22 mouse cellular contexts compared by ENCODE assay signal in genomic region chr16:21256514-21257305, GRCm38 (mm10). TPM values are rescaled to one million over a fixed set of nuclear protein-coding genes. Genes with fewer than 3 reads are reported as not detected.
DNase-seq lines count a peak whose midpoint lies in the region; ATAC-seq and TF ChIP-seq lines count a peak whose summit lies in the region.
"Had no signal": no experiment of that assay in that cellular context is flagged by ENCODE, and none has a peak within 500 bp of the region (broad histone marks: within the 10 kb centered on the region; RNA-seq: fewer than 3 reads in every experiment).

No protein-coding gene starts in this region.

- TF ChIP-seq CTCF in heart, adult 2 months (IDR thresholded peaks at IDR 0.05): no peak
- no peak for TF ChIP-seq CTCF in intestine, postnatal 0 days (IDR thresholded peaks at IDR 0.05; ENCODE audit: low read depth)

- H3K79me2 ChIP-seq in heart, adult 2 months (replicated peaks; ENCODE audit: control insufficient read depth, insufficient read depth, low read length): no peaks in the 10 kb centered on the region

- ATAC-seq in heart, embryonic 14.5 days (ENCODE audit: insufficient number of reproducible peaks, insufficient read depth, low FRiP score, low read depth): no peak
- peak; percentile 31; the same call in 1 of the 2 replicates for ATAC-seq in intestine, embryonic 15.5 days
- ATAC-seq in intestine, postnatal 0 days: no peak
- ATAC-seq in intestine, embryonic 16.5 days: 0 out of 2 replicates have a peak, but pooled peaks have one; percentile 14
- ATAC-seq in frontal cortex, adult (ENCODE audit: low TSS enrichment): no peak
- no peak for ATAC-seq in forebrain, embryonic 14.5 days
- ATAC-seq: forebrain, postnatal 0 days; hindbrain, postnatal 0 days had no signal

- H3K9me3 ChIP-seq in heart, embryonic 14.5 days (ENCODE audit: control insufficient read depth, low read length): no peaks in the 10 kb centered on the region
- no peaks in the 10 kb centered on the region for H3K9me3 ChIP-seq in intestine, embryonic 15.5 days
- no peaks in the 10 kb centered on the region for H3K9me3 ChIP-seq in intestine, postnatal 0 days (ENCODE audit: control insufficient read depth)
- no peaks in the 10 kb centered on the region for H3K9me3 ChIP-seq in intestine, embryonic 16.5 days (ENCODE audit: control insufficient read depth, low read length)
- H3K9me3 ChIP-seq in forebrain, embryonic 14.5 days (replicated peaks; ENCODE audit: control insufficient read depth, low read length): no peaks in the 10 kb centered on the region
- H3K9me3 ChIP-seq: embryonic facial prominence, embryonic 12.5 days; forebrain, embryonic 12.5 days; hindbrain, embryonic 13.5 days had no signal

- intact Hi-C loops in heart, adult 2 months (cut with DNase I): no loop called here

- H3K27ac ChIP-seq in heart, embryonic 14.5 days (replicated peaks in 1 of 2; ENCODE audit: control insufficient read depth in 1 of 2, insufficient read depth in 1 of 2, low read depth in 2 of 2, low read length in 2 of 2): peak overlapping the region; percentile 14 to 31; a peak in 3 of 4 replicates
- no peak overlapping the region for H3K27ac ChIP-seq in heart, adult 2 months
- H3K27ac ChIP-seq in intestine, embryonic 15.5 days: no peak overlapping the region
- no peak overlapping the region for H3K27ac ChIP-seq in intestine, postnatal 0 days (ENCODE audit: low read depth, low read length)
- H3K27ac ChIP-seq in intestine, embryonic 16.5 days (ENCODE audit: low read length): no peak overlapping the region
- H3K27ac ChIP-seq in forebrain, embryonic 14.5 days (ENCODE audit: low read depth, low read length): no peak overlapping the region
- H3K27ac ChIP-seq: embryonic facial prominence, embryonic 12.5 days; forebrain, embryonic 12.5 days; hindbrain, embryonic 13.5 days; hindbrain, postnatal 0 days had no signal

- no peak for DNase-seq in heart, adult 2 months
- peak; percentile 63 for DNase-seq in MEL-GATA-1-ER (ENCODE audit: extremely low read depth, low read depth)
- no peak for DNase-seq in forebrain, embryonic 14.5 days (ENCODE audit: low spot score)
- DNase-seq: adrenal gland, postnatal 10 days; cerebellum, adult 11 months; cerebellum, adult 8-10 months; cerebellum, postnatal 14 days; embryo, embryonic 11 days; forebrain, postnatal 0 days; gastrocnemius, postnatal 14 days; kidney, adult 8-10 months had no signal

- H3K4me2 ChIP-seq in heart, embryonic 14.5 days (ENCODE audit: low read length): no peak overlapping the region
- H3K4me2 ChIP-seq in intestine, embryonic 15.5 days (replicated peaks): no peak overlapping the region
- H3K4me2 ChIP-seq in intestine, postnatal 0 days (replicated peaks; ENCODE audit: low read depth): no peak overlapping the region
- no peak overlapping the region for H3K4me2 ChIP-seq in intestine, embryonic 16.5 days (ENCODE audit: low read depth, low read length)
- H3K4me2 ChIP-seq in forebrain, embryonic 14.5 days (ENCODE audit: low read length): no peak overlapping the region
- H3K4me2 ChIP-seq: embryonic facial prominence, embryonic 12.5 days; forebrain, embryonic 12.5 days; hindbrain, embryonic 13.5 days had no signal

- TF ChIP-seq POLR2A in heart, adult 2 months (IDR thresholded peaks at IDR 0.05; ENCODE audit: insufficient read depth, low read depth, low read length): no peak

- no peaks in the 10 kb centered on the region for H3K27me3 ChIP-seq in heart, embryonic 14.5 days (ENCODE audit: control insufficient read depth, insufficient read depth, low read length)
- no peaks in the 10 kb centered on the region for H3K27me3 ChIP-seq in heart, adult 2 months (ENCODE audit: control insufficient read depth, insufficient read depth, low read length)
- no peaks in the 10 kb centered on the region for H3K27me3 ChIP-seq in intestine, embryonic 15.5 days (replicated peaks)
- no peaks in the 10 kb centered on the region for H3K27me3 ChIP-seq in intestine, postnatal 0 days (replicated peaks; ENCODE audit: control insufficient read depth, insufficient read depth, low read length)
- no peaks in the 10 kb centered on the region for H3K27me3 ChIP-seq in intestine, embryonic 16.5 days (replicated peaks; ENCODE audit: control insufficient read depth, insufficient read depth, low read length)
- H3K27me3 ChIP-seq in forebrain, embryonic 14.5 days (replicated peaks; ENCODE audit: control insufficient read depth, insufficient read depth, low read length): no peaks in the 10 kb centered on the region
- H3K27me3 ChIP-seq: CH12.LX; embryonic facial prominence, embryonic 12.5 days had no signal

- no peaks in the 10 kb centered on the region for H3K36me3 ChIP-seq in heart, embryonic 14.5 days (ENCODE audit: control insufficient read depth, insufficient read depth, low read length)
- no peaks in the 10 kb centered on the region for H3K36me3 ChIP-seq in heart, adult 2 months (ENCODE audit: control insufficient read depth, insufficient read depth, low read length)
- H3K36me3 ChIP-seq in intestine, embryonic 15.5 days: no peaks in the 10 kb centered on the region
- H3K36me3 ChIP-seq in intestine, postnatal 0 days (ENCODE audit: control insufficient read depth, insufficient read depth): no peaks in the 10 kb centered on the region
- no peaks in the 10 kb centered on the region for H3K36me3 ChIP-seq in intestine, embryonic 16.5 days (ENCODE audit: control insufficient read depth, insufficient read depth, low read length)
- no peaks in the 10 kb centered on the region for H3K36me3 ChIP-seq in forebrain, embryonic 14.5 days (ENCODE audit: control insufficient read depth, insufficient read depth, low read length)
- H3K36me3 ChIP-seq: embryonic facial prominence, embryonic 12.5 days; forebrain, embryonic 12.5 days; hindbrain, embryonic 13.5 days had no signal

- WGBS in heart, embryonic 14.5 days: 72% methylated on average over 12 of the region's 12 CpGs
- WGBS in heart, adult 2 months: 78% methylated on average over 12 of the region's 12 CpGs
- 71% methylated on average over 12 of the region's 12 CpGs for WGBS in intestine, embryonic 15.5 days
- 66% methylated on average over 12 of the region's 12 CpGs for WGBS in intestine, postnatal 0 days
- 70% methylated on average over 12 of the region's 12 CpGs for WGBS in intestine, embryonic 16.5 days
- WGBS in forebrain, embryonic 14.5 days: 92% methylated on average over 12 of the region's 12 CpGs

- H3K4me3 ChIP-seq in heart, embryonic 14.5 days (ENCODE audit: control insufficient read depth in 1 of 2, insufficient read depth in 1 of 2, low read depth in 1 of 2, low read length in 2 of 2): no peak overlapping the region
- H3K4me3 ChIP-seq in heart, adult 2 months: no peak overlapping the region
- no peak overlapping the region for H3K4me3 ChIP-seq in intestine, embryonic 15.5 days (replicated peaks)
- no peak overlapping the region for H3K4me3 ChIP-seq in intestine, postnatal 0 days (ENCODE audit: low read depth, low read length)
- no peak overlapping the region for H3K4me3 ChIP-seq in intestine, embryonic 16.5 days (ENCODE audit: low read length)
- H3K4me3 ChIP-seq in forebrain, embryonic 14.5 days (ENCODE audit: low read depth, low read length): no peak overlapping the region
- H3K4me3 ChIP-seq: embryonic facial prominence, embryonic 12.5 days; forebrain, embryonic 12.5 days; hindbrain, embryonic 13.5 days had no signal

- TF ChIP-seq EP300 in heart, adult 2 months (IDR thresholded peaks at IDR 0.05; ENCODE audit: insufficient read depth, low read depth, low read length): no peak

- peaks cover 16 to 17% of the 10 kb centered on the region in 2 experiments for H3K4me1 ChIP-seq in heart, embryonic 14.5 days (ENCODE audit: control insufficient read depth in 2 of 2, insufficient read depth in 2 of 2, low read length in 2 of 2)
- no peaks in the 10 kb centered on the region; the same call in 1 of the 2 replicates for H3K4me1 ChIP-seq in heart, adult 2 months (ENCODE audit: control insufficient read depth, insufficient read depth, low read length)
- H3K4me1 ChIP-seq in intestine, embryonic 15.5 days (replicated peaks): no peaks in the 10 kb centered on the region; the same call in none of the 2 replicates
- H3K4me1 ChIP-seq in intestine, postnatal 0 days (replicated peaks; ENCODE audit: control insufficient read depth, insufficient read depth, low read length): no peaks in the 10 kb centered on the region
- H3K4me1 ChIP-seq in intestine, embryonic 16.5 days (ENCODE audit: control insufficient read depth, insufficient read depth, low read length): 0 out of 2 replicates have a peak, but pooled peaks cover 2% of the 10 kb centered on the region
- H3K4me1 ChIP-seq in forebrain, embryonic 14.5 days (ENCODE audit: control insufficient read depth, insufficient read depth, low read length): no peaks in the 10 kb centered on the region
- H3K4me1 ChIP-seq: forebrain, embryonic 12.5 days; hindbrain, embryonic 13.5 days had no signal

- no peak overlapping the region for H3K9ac ChIP-seq in heart, embryonic 14.5 days (ENCODE audit: low read length)
- no peak overlapping the region for H3K9ac ChIP-seq in heart, adult 2 months (ENCODE audit: low read depth, low read length)
- no peak overlapping the region for H3K9ac ChIP-seq in intestine, embryonic 15.5 days
- no peak overlapping the region for H3K9ac ChIP-seq in intestine, postnatal 0 days (ENCODE audit: low read depth, low read length)
- no peak overlapping the region for H3K9ac ChIP-seq in intestine, embryonic 16.5 days (ENCODE audit: low read depth, low read length)
- no peak overlapping the region for H3K9ac ChIP-seq in forebrain, embryonic 14.5 days (ENCODE audit: low read length)
- H3K9ac ChIP-seq: embryonic facial prominence, embryonic 12.5 days; forebrain, embryonic 12.5 days; forebrain, postnatal 0 days; hindbrain, embryonic 13.5 days had no signal

RNA-seq across cellular contexts. Expression of gene Ephb3, which starts 52.2 kb away (rescaled TPM):
- polyA plus RNA-seq in heart, embryonic 14.5 days (2014; fragmentation: Nextera tagmentation; extraction: Ambion mirVana): 10.9 and 13.6 TPM in 2 replicates
- 1 to 10 TPM; 6.3 to 7.0 TPM for total RNA-seq in heart, adult 2 months (2021)
- polyA plus RNA-seq in heart, adult 2 months (2012; rRNA removed): 9.9 and 11.3 TPM in 2 replicates
- 11.9 and 12.3 TPM in 2 replicates for polyA plus RNA-seq in intestine, embryonic 15.5 days (2015; fragmentation: Nextera tagmentation; extraction: Ambion mirVana)
- polyA plus RNA-seq in intestine, postnatal 0 days (2015; fragmentation: Nextera tagmentation; extraction: Ambion mirVana): 3.9 and 4.0 TPM in 2 replicates
- 9.1 and 9.3 TPM in 2 replicates for polyA plus RNA-seq in intestine, embryonic 16.5 days (2015; fragmentation: Nextera tagmentation; extraction: Ambion mirVana)
- 3.1 and 4.1 TPM in 2 replicates for polyA plus RNA-seq in forebrain, embryonic 14.5 days (2014; fragmentation: Nextera tagmentation; extraction: Ambion mirVana)
- total RNA-seq: CH12.LX; common myeloid progenitor, adult 5-6 weeks had no signal

Comparison
In these comparisons a context has a peak if more than half of its experiments do, and no peak if none do; other contexts are left out.
1. ATAC-seq: peak in intestine, embryonic 15.5 days (single experiment) and intestine, embryonic 16.5 days (single experiment); none in heart, embryonic 14.5 days (single experiment), intestine, postnatal 0 days (single experiment), frontal cortex, adult (single experiment) and forebrain, embryonic 14.5 days (single experiment).
2. H3K27ac ChIP-seq: peak in heart, embryonic 14.5 days (2 of 2); none in heart, adult 2 months (single experiment), intestine, embryonic 15.5 days (single experiment), intestine, postnatal 0 days (single experiment), intestine, embryonic 16.5 days (single experiment) and forebrain, embryonic 14.5 days (single experiment).